Mouse (Mus musculus): ENCODE results near the gene Ctla2a.
"Not testable (repeated sequence)": the region's sequence is repeated elsewhere in the genome, so short reads cannot be mapped to it uniquely, and the experiment has no call there.

Gene Ctla2a

GRCm38 (mm10) chr13:60936500-60936901 lies at the start of gene Ctla2a, which contains the start of gene Gm49391:
TSS of gene Ctla2a (minus strand) at chr13:60936625.
TSS of gene Gm49391 (minus strand) at chr13:60936571.
- no peak for ATAC-seq (ENCODE audit: insufficient number of reproducible peaks, low FRiP score, low TSS enrichment)

- not testable (repeated sequence) for ATAC-seq (ENCODE audit: insufficient number of reproducible peaks, low FRiP score, low TSS enrichment)
These were observed 35.9 kb upstream of the Ctla2a start for GRCm38 (mm10) chr13:60972319-60972718.

- not testable (repeated sequence) for ATAC-seq (ENCODE audit: insufficient number of reproducible peaks, low FRiP score, low TSS enrichment)
These were observed 27.6 kb upstream of the Ctla2a start for GRCm38 (mm10) chr13:60963985-60964384.

- ATAC-seq (ENCODE audit: insufficient number of reproducible peaks, low FRiP score, low TSS enrichment): no peak
These were observed 25.3 kb upstream of the Ctla2a start for GRCm38 (mm10) chr13:60961706-60962105.

- not testable (repeated sequence) for ATAC-seq (ENCODE audit: insufficient number of reproducible peaks, low FRiP score, low TSS enrichment)
These were observed 5.5 kb upstream of the Ctla2a start, which contains the start of gene Tpbpa for GRCm38 (mm10) chr13:60941884-60942283. TSS of gene Tpbpa (minus strand) at chr13:60941984.

GRCm38 (mm10) chr13:60935490-60935889 lies 935 bp downstream of the Ctla2a start, which contains the start of gene Gm49393:
TSS of gene Gm49393 (minus strand) at chr13:60935590.
- ATAC-seq (ENCODE audit: insufficient number of reproducible peaks, low FRiP score, low TSS enrichment): not testable (repeated sequence)

- not testable (repeated sequence) for ATAC-seq (ENCODE audit: insufficient number of reproducible peaks, low FRiP score, low TSS enrichment)
These were observed 31.6 kb downstream of the Ctla2a start, which contains the start of gene Tpbpb for GRCm38 (mm10) chr13:60904780-60905179. TSS of gene Tpbpb (minus strand) at chr13:60904880.

GRCm38 (mm10) chr13:60897328-60897727 lies 39.1 kb downstream of the Ctla2a start, which contains the start of gene Ctla2b:
TSS of gene Ctla2b (minus strand) at chr13:60897447.
- no peak for ATAC-seq (ENCODE audit: insufficient number of reproducible peaks, low FRiP score, low TSS enrichment)

GRCm38 (mm10) chr13:60896794-60897193 lies 39.6 kb downstream of the Ctla2a start, which contains the start of gene Gm49392:
TSS of gene Gm49392 (minus strand) at chr13:60896894.
- not testable (repeated sequence) for ATAC-seq (ENCODE audit: insufficient number of reproducible peaks, low FRiP score, low TSS enrichment)

GRCm38 (mm10) chr13:60895406-60896160 lies 40.8 kb downstream of the Ctla2a start:
- no peak for ATAC-seq (ENCODE audit: insufficient number of reproducible peaks, low FRiP score, low TSS enrichment)

- ATAC-seq (ENCODE audit: insufficient number of reproducible peaks, low FRiP score, low TSS enrichment): no peak
These were observed 44.1 kb downstream of the Ctla2a start for GRCm38 (mm10) chr13:60892301-60892700.

Measured in cerebellum, adult (tissue).